Mouse (Mus musculus): ENCODE measurements around the gene Ptgfr. TPM values are rescaled to one million over a fixed set of nuclear protein-coding genes. Genes with fewer than 3 reads are reported as not detected.

Ptgfr gene
- polyA plus RNA-seq, 1 experiment from 2014 or later = 2.0 TPM

DNA sequence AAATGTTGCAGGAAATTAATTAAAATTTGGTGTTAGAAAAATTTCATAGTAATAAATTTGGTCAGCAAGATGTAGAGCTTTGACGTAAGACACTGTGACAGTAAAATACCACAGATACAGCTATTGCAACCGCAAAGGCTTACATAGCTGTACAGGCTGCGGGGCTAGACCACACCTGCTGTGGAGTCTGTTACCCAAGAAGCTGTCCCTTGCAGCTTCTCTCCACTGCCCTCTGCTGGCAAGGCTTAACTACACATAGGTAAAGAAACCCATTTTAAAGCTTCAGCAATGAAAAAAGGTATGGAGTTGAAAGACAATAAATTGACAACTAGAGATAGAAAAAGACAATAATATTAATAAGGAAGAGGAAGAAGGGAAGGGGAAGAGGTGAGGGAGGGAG, 66.4 kb downstream of the Ptgfr start:
- no peak overlapping the region for H3K4me3 ChIP-seq (ENCODE audit: low read length)
- 61% methylated on average over 3 of the region's 3 CpGs for WGBS

GRCm38 (mm10) chr3:151749737-151750136, 87.7 kb downstream of the Ptgfr start, which contains the start of gene Ifi44:
Ifi44 (minus strand) TSS chr3:151749960.
- no peak within 1 kb of the TSS for H3K27ac ChIP-seq (ENCODE audit: low read depth, low read length)
- 0 out of 2 replicates have a peak, but pooled peaks cover 2% of the 10 kb centered on the region for H3K9me3 ChIP-seq (ENCODE audit: control insufficient read depth, low read length)
- H3K27me3 ChIP-seq (replicated peaks; ENCODE audit: control insufficient read depth, insufficient read depth, low read length) = no peaks in the 10 kb centered on the region
- H3K4me3 ChIP-seq (ENCODE audit: low read length) = no peak within 1 kb of the TSS
- ATAC-seq = no peak
- no peaks in the 10 kb centered on the region for H3K4me1 ChIP-seq (ENCODE audit: control insufficient read depth, insufficient read depth, low read depth, low read length)
- 63% methylated on average over 7 of the region's 7 CpGs for WGBS
- H3K9ac ChIP-seq (ENCODE audit: low read depth, low read length) = no peak within 1 kb of the TSS
- H3K36me3 ChIP-seq (ENCODE audit: control insufficient read depth, insufficient read depth, low read length) = no peaks in the 10 kb centered on the region
- H3K4me2 ChIP-seq (ENCODE audit: low read length) = no peak within 1 kb of the TSS

More for the DNA sequence above, 66.4 kb downstream of the Ptgfr start:
- H3K9me3 ChIP-seq (ENCODE audit: control insufficient read depth, low read length) = no peaks in the 10 kb centered on the region
- no peaks in the 10 kb centered on the region for H3K4me1 ChIP-seq (ENCODE audit: control insufficient read depth, insufficient read depth, low read depth, low read length)
- no peak overlapping the region for H3K9ac ChIP-seq (ENCODE audit: low read depth, low read length)
- no peak overlapping the region for H3K27ac ChIP-seq (ENCODE audit: low read depth, low read length)
- no peaks in the 10 kb centered on the region for H3K27me3 ChIP-seq (replicated peaks; ENCODE audit: control insufficient read depth, insufficient read depth, low read length)
- no peak for ATAC-seq
- no peaks in the 10 kb centered on the region for H3K36me3 ChIP-seq (ENCODE audit: control insufficient read depth, insufficient read depth, low read length)
- no peak overlapping the region for H3K4me2 ChIP-seq (ENCODE audit: low read length)

GRCm38 (mm10) chr3:151748514-151748913, 88.9 kb downstream of the Ptgfr start:
- no peak overlapping the region for H3K27ac ChIP-seq (ENCODE audit: low read depth, low read length)
- 0 out of 2 replicates have a peak, but pooled peaks cover 2% of the 10 kb centered on the region for H3K9me3 ChIP-seq (ENCODE audit: control insufficient read depth, low read length)
- 90% methylated on average over 1 of the region's 1 CpGs for WGBS
- H3K27me3 ChIP-seq (replicated peaks; ENCODE audit: control insufficient read depth, insufficient read depth, low read length) = no peaks in the 10 kb centered on the region
- no peak overlapping the region for H3K4me3 ChIP-seq (ENCODE audit: low read length)
- no peak for ATAC-seq
- no peaks in the 10 kb centered on the region for H3K4me1 ChIP-seq (ENCODE audit: control insufficient read depth, insufficient read depth, low read depth, low read length)
- H3K4me2 ChIP-seq (ENCODE audit: low read length) = no peak overlapping the region
- no peak overlapping the region for H3K9ac ChIP-seq (ENCODE audit: low read depth, low read length)
- H3K36me3 ChIP-seq (ENCODE audit: control insufficient read depth, insufficient read depth, low read length) = no peaks in the 10 kb centered on the region

Other genes starting within 250 kb of the Ptgfr start
- 0.29 and 0.51 TPM in 2 replicates for gene Ifi44, start 87.7 kb downstream of the Ptgfr start, polyA plus RNA-seq (2015; fragmentation: Nextera tagmentation; extraction: Ambion mirVana)
- 0.15 TPM in 1 of 2 replicates, not detected in the other for gene Ifi44l, start 74.7 kb downstream of the Ptgfr start, polyA plus RNA-seq (2015; fragmentation: Nextera tagmentation; extraction: Ambion mirVana)